Mouse (Mus musculus): ENCODE measurements around the gene Mecom. TPM values are rescaled to one million over a fixed set of nuclear protein-coding genes. Genes with fewer than 3 reads are reported as not detected.
"Not testable (repeated sequence)": the region's sequence is repeated elsewhere in the genome, so short reads cannot be mapped to it uniquely, and the experiment has no call there.

Gene Mecom
- polyA plus RNA-seq, 1 experiment from 2014 or later, result 44.4 TPM

GRCm38 (mm10) chr3:30225200-30225599 is 322.6 kb downstream of the Mecom start:
- ATAC-seq (ENCODE audit: low FRiP score); H3K27ac ChIP-seq; H3K9me3 ChIP-seq (replicated peaks); H3K36me3 ChIP-seq; H3K9ac ChIP-seq; H3K4me3 ChIP-seq; H3K4me2 ChIP-seq (replicated peaks): not testable (repeated sequence)
- H3K4me1 ChIP-seq, result peaks cover 31% of the 10 kb centered on the region
- WGBS, result 86% methylated on average over 6 of the region's 6 CpGs
- H3K27me3 ChIP-seq, result peaks cover 21% of the 10 kb centered on the region

DNA sequence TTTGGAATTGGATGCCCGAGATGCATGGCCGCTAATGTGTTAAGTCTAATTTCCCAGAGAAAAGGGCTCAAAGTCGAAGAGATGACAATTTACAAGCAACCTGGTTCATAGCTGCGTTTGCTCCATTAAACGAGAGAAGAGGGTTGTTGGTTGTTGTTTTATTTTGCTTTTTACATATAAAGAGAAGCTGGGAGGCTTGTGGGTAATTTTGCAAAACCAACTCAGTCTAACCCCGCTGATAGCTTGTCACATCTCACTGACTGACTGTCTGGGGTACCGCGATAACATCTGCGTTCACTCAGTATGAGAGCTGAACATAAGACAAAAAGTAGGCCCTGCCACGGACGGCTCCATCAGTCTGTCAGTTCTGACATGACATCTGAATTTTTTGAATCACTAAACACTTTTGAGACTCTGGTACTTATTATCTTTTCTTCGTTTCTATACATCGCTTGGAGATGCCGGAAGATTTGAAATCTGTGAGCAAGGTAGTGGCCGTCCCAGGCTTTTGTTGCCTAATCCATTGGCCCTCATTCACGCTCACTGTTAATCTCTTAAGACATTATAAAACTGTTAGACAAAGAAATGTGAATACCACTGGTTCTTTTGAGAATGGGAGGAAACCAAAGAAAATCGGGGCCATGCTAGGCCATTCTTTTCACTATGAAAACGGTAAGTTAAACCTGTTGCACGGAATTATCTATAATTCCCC is 327.0 kb downstream of the Mecom start:
- ATAC-seq (ENCODE audit: low FRiP score), result peak; percentile 71; the same call in 1 of the 2 replicates
- H3K4me1 ChIP-seq, result peaks cover 19% of the 10 kb centered on the region
- 29% methylated on average over 19 of the region's 19 CpGs for WGBS
- no peak overlapping the region for H3K4me3 ChIP-seq
- H3K9me3 ChIP-seq (replicated peaks), result no peaks in the 10 kb centered on the region
- H3K9ac ChIP-seq, result no peak overlapping the region
- H3K27ac ChIP-seq, result no peak overlapping the region; the same call in 1 of the 2 replicates
- no peak overlapping the region for H3K4me2 ChIP-seq (replicated peaks)
- H3K27me3 ChIP-seq, result peaks cover 22% of the 10 kb centered on the region
- H3K36me3 ChIP-seq, result no peaks in the 10 kb centered on the region

GRCm38 (mm10) chr3:30219891-30220290 is 327.9 kb downstream of the Mecom start:
- no peak overlapping the region; the same call in 1 of the 2 replicates for H3K9ac ChIP-seq
- 30% methylated on average over 8 of the region's 8 CpGs for WGBS

GRCm38 (mm10) chr3:30219190-30219884 is 328.5 kb downstream of the Mecom start:
- Histone ChIP-seq H3K9me3 (replicated peaks) (no peaks in the 10 kb centered on the region), H3K27ac (no peak overlapping the region), H3K36me3 (no peaks in the 10 kb centered on the region), H3K9ac (no peak overlapping the region; the same call in 1 of the 2 replicates), H3K4me1 (peaks cover 17% of the 10 kb centered on the region), H3K4me2 (replicated peaks) (peak overlapping the region; percentile 43), H3K4me3 (peak overlapping the region; percentile 3; the same call in 1 of the 2 replicates), H3K27me3 (peaks cover 18% of the 10 kb centered on the region)
- whole genome bisulfite sequencing, result 4% methylated on average over 21 of the region's 21 CpGs
- ATAC-seq (ENCODE audit: low FRiP score), result peak; percentile 63; the same call in 1 of the 2 replicates

More at GRCm38 (mm10) chr3:30219891-30220290, 327.9 kb downstream of the Mecom start:
- Histone ChIP-seq H3K9me3 (replicated peaks) (no peaks in the 10 kb centered on the region), H3K4me2 (replicated peaks) (peak overlapping the region; percentile 43), H3K36me3 (no peaks in the 10 kb centered on the region), H3K27me3 (peaks cover 19% of the 10 kb centered on the region), H3K4me3 (peak overlapping the region; percentile 3; the same call in 1 of the 2 replicates), H3K4me1 (peaks cover 17% of the 10 kb centered on the region), H3K27ac (no peak overlapping the region)
- no peak for ATAC-seq (ENCODE audit: low FRiP score)

- no peak for ATAC-seq (ENCODE audit: low FRiP score)
- Histone ChIP-seq H3K4me2 (replicated peaks) (no peak overlapping the region), H3K27ac (no peak overlapping the region), H3K27me3 (peaks cover 7% of the 10 kb centered on the region), H3K4me1 (peaks cover 15% of the 10 kb centered on the region), H3K36me3 (no peaks in the 10 kb centered on the region), H3K9me3 (replicated peaks) (no peaks in the 10 kb centered on the region), H3K4me3 (no peak overlapping the region), H3K9ac (no peak overlapping the region)
- WGBS, result 54% methylated on average over 4 of the region's 4 CpGs
Measured at GRCm38 (mm10) chr3:30214607-30215006, 333.2 kb downstream of the Mecom start.

- Histone ChIP-seq H3K4me2 (replicated peaks) (no peak overlapping the region; the same call in 1 of the 2 replicates), H3K27ac (peak overlapping the region; percentile 60), H3K27me3 (peaks cover 2% of the 10 kb centered on the region; the same call in 1 of the 2 replicates), H3K9ac (no peak overlapping the region), H3K36me3 (no peaks in the 10 kb centered on the region), H3K4me1 (peaks cover 8% of the 10 kb centered on the region), H3K4me3 (no peak overlapping the region), H3K9me3 (replicated peaks) (no peaks in the 10 kb centered on the region)
- ATAC-seq (ENCODE audit: low FRiP score), result no peak
- 24% methylated on average over 7 of the region's 7 CpGs for WGBS
Measured at GRCm38 (mm10) chr3:30213540-30214170, 334.2 kb downstream of the Mecom start.

GRCm38 (mm10) chr3:30212802-30213201 is 335.0 kb downstream of the Mecom start:
- H3K36me3 ChIP-seq, result no peaks in the 10 kb centered on the region
- no peaks in the 10 kb centered on the region for H3K9me3 ChIP-seq (replicated peaks)
- H3K4me2 ChIP-seq (replicated peaks), result no peak overlapping the region
- ATAC-seq (ENCODE audit: low FRiP score), result no peak
- H3K27me3 ChIP-seq, result peaks cover 2% of the 10 kb centered on the region; the same call in 1 of the 2 replicates
- H3K27ac ChIP-seq, result no peak overlapping the region
- H3K4me3 ChIP-seq, result no peak overlapping the region
- H3K4me1 ChIP-seq, result peaks cover 13% of the 10 kb centered on the region
- WGBS, result 55% methylated on average over 3 of the region's 3 CpGs
- no peak overlapping the region for H3K9ac ChIP-seq

GRCm38 (mm10) chr3:30209131-30209530 is 338.7 kb downstream of the Mecom start:
- no peaks in the 10 kb centered on the region for H3K9me3 ChIP-seq (replicated peaks)
- H3K36me3 ChIP-seq, result no peaks in the 10 kb centered on the region
- H3K4me2 ChIP-seq (replicated peaks), result no peak overlapping the region
- no peak overlapping the region for H3K9ac ChIP-seq
- H3K27me3 ChIP-seq, result no peaks in the 10 kb centered on the region
- H3K4me3 ChIP-seq, result no peak overlapping the region
- peaks cover 16% of the 10 kb centered on the region for H3K4me1 ChIP-seq
- no peak for ATAC-seq (ENCODE audit: low FRiP score)
- no peak overlapping the region for H3K27ac ChIP-seq

DNA sequence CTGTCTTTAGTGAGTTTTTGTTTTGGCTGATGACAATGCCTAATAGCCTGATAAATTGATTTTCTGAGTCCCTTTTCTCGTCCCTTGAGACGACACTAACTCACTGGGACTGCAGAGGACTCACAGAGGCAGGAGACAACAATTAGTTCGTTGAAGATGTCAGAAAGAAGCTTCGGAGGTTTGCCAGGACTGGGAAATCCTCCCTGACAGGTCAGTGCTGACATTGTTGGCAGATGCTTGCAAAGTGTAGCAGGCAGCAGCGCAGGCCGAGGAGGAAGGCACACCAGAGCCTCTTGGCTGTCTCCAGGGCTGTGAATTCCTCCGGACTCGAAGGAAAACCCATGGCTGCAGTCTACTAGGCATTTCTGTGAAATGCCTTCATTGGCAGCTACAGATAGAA is 339.9 kb downstream of the Mecom start:
- ATAC-seq (ENCODE audit: low FRiP score), result peak; percentile 62
- no peaks in the 10 kb centered on the region for H3K9me3 ChIP-seq (replicated peaks)
- H3K4me2 ChIP-seq (replicated peaks), result peak overlapping the region; percentile 30
- no peaks in the 10 kb centered on the region for H3K27me3 ChIP-seq
- peak overlapping the region; percentile 19; the same call in 1 of the 2 replicates for H3K27ac ChIP-seq
- no peak overlapping the region for H3K9ac ChIP-seq
- 27% methylated on average over 8 of the region's 8 CpGs for WGBS
- H3K4me3 ChIP-seq, result no peak overlapping the region
- H3K36me3 ChIP-seq, result no peaks in the 10 kb centered on the region
- H3K4me1 ChIP-seq, result peaks cover 8% of the 10 kb centered on the region

GRCm38 (mm10) chr3:30207431-30207830 is 340.4 kb downstream of the Mecom start:
- peak; percentile 94 for ATAC-seq (ENCODE audit: low FRiP score)
- whole genome bisulfite sequencing, result 33% methylated on average over 5 of the region's 5 CpGs
- Histone ChIP-seq H3K27me3 (no peaks in the 10 kb centered on the region), H3K9ac (no peak overlapping the region), H3K9me3 (replicated peaks) (no peaks in the 10 kb centered on the region), H3K4me2 (replicated peaks) (peak overlapping the region; percentile 30), H3K4me1 (peaks cover 8% of the 10 kb centered on the region), H3K4me3 (no peak overlapping the region), H3K27ac (peak overlapping the region; percentile 19; the same call in 1 of the 2 replicates), H3K36me3 (no peaks in the 10 kb centered on the region)

GRCm38 (mm10) chr3:30206123-30206522 is 341.7 kb downstream of the Mecom start:
- WGBS, result 80% methylated on average over 8 of the region's 8 CpGs
- peaks cover 8% of the 10 kb centered on the region for H3K4me1 ChIP-seq
- no peak overlapping the region for H3K4me2 ChIP-seq (replicated peaks)
- no peak for ATAC-seq (ENCODE audit: low FRiP score)
- H3K36me3 ChIP-seq, result no peaks in the 10 kb centered on the region
- no peak overlapping the region for H3K9ac ChIP-seq
- no peak overlapping the region for H3K4me3 ChIP-seq
- no peak overlapping the region for H3K27ac ChIP-seq
- H3K27me3 ChIP-seq, result no peaks in the 10 kb centered on the region
- no peaks in the 10 kb centered on the region for H3K9me3 ChIP-seq (replicated peaks)

- ATAC-seq (ENCODE audit: low FRiP score), result no peak
- H3K36me3 ChIP-seq, result no peaks in the 10 kb centered on the region
- no peak overlapping the region for H3K9ac ChIP-seq
- no peaks in the 10 kb centered on the region for H3K27me3 ChIP-seq
- peaks cover 8% of the 10 kb centered on the region for H3K4me1 ChIP-seq
- H3K9me3 ChIP-seq (replicated peaks), result no peaks in the 10 kb centered on the region
- H3K4me2 ChIP-seq (replicated peaks), result no peak overlapping the region
- H3K4me3 ChIP-seq, result no peak overlapping the region
- WGBS, result 84% methylated on average over 2 of the region's 2 CpGs
- H3K27ac ChIP-seq, result no peak overlapping the region
Measured at GRCm38 (mm10) chr3:30203764-30204163, 344.0 kb downstream of the Mecom start.
